In the genomic region with DNA sequence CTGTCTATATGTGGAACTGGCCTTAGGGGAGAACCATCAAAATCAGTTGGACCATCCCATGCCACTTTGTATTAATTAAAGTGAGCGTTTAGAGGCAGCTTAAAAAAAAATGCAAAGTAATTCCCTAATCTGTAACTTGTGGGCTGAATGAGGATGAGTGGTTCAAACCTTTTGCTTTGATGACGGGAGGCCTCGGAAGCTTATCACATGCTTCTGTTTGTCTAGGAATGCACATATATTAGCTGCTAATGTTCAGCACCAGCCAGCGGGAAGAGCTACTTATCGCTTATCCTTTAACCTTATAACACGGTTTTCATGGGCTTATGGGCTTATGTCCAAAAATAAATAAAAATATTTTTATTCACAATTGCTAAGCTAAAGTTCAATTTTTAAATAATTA, we compare ENCODE assay signal across 28 mouse cellular contexts. TPM values are rescaled to one million over a fixed set of nuclear protein-coding genes. Genes with fewer than 3 reads are reported as not detected.
DNase-seq lines count a peak whose midpoint lies in the region; ATAC-seq lines count a peak whose summit lies in the region.
"Had no signal": no experiment of that assay in that cellular context is flagged by ENCODE, and none has a peak within 500 bp of the region (broad histone marks: within the 10 kb centered on the region; RNA-seq: fewer than 3 reads in every experiment).

No protein-coding gene starts in this region.

- no peak for DNase-seq in midbrain, embryonic 10.5 days (ENCODE audit: low spot score)
- no peak for DNase-seq in urinary bladder, postnatal 25 days (ENCODE audit: low spot score)
- DNase-seq in ovary, postnatal 10 days (ENCODE audit: low spot score), result no peak
- DNase-seq in heart, postnatal 14 days, result no peak
- DNase-seq: adrenal gland, adult 2 months; adrenal gland, postnatal 14 days; adrenal gland, postnatal 36 days; cerebellum, adult 11 months; cerebellum, adult 18-20 months; cerebellum, adult 8-10 months; cerebellum, adult 9-11 months; cerebellum, postnatal 14 days; cerebellum, postnatal 36 days; embryo, embryonic 11 days had no signal

- intact Hi-C loops in heart, postnatal 14 days (cut with DNase I), result no loop called here

- H3K9ac ChIP-seq in midbrain, embryonic 12.5 days (replicated peaks), result no peak overlapping the region
- no peak overlapping the region for H3K9ac ChIP-seq in midbrain, embryonic 13.5 days (replicated peaks)
- H3K9ac ChIP-seq in midbrain, embryonic 15.5 days, result no peak overlapping the region
- H3K9ac ChIP-seq: embryonic facial prominence, embryonic 13.5 days; embryonic facial prominence, embryonic 15.5 days; forebrain, embryonic 12.5 days had no signal

- WGBS in midbrain, embryonic 12.5 days, result 46% methylated on average over 6 of the region's 6 CpGs
- 71% methylated on average over 6 of the region's 6 CpGs for WGBS in midbrain, embryonic 10.5 days
- WGBS in midbrain, embryonic 13.5 days, result 43% methylated on average over 6 of the region's 6 CpGs
- 41% methylated on average over 6 of the region's 6 CpGs for WGBS in midbrain, embryonic 15.5 days

- no peak overlapping the region for H3K4me2 ChIP-seq in midbrain, embryonic 12.5 days (replicated peaks)
- no peak overlapping the region for H3K4me2 ChIP-seq in midbrain, embryonic 13.5 days (replicated peaks)
- H3K4me2 ChIP-seq in midbrain, embryonic 15.5 days, result no peak overlapping the region
- H3K4me2 ChIP-seq: embryonic facial prominence, embryonic 13.5 days; embryonic facial prominence, embryonic 15.5 days; forebrain, embryonic 12.5 days had no signal

- H3K36me3 ChIP-seq in midbrain, embryonic 12.5 days, result no peaks in the 10 kb centered on the region
- no peaks in the 10 kb centered on the region for H3K36me3 ChIP-seq in midbrain, embryonic 10.5 days
- H3K36me3 ChIP-seq in midbrain, embryonic 13.5 days, result no peaks in the 10 kb centered on the region
- no peaks in the 10 kb centered on the region for H3K36me3 ChIP-seq in midbrain, embryonic 15.5 days (replicated peaks)
- H3K36me3 ChIP-seq: embryonic facial prominence, embryonic 13.5 days; embryonic facial prominence, embryonic 15.5 days; forebrain, embryonic 10.5 days; forebrain, embryonic 12.5 days had no signal

- H3K4me1 ChIP-seq in midbrain, embryonic 12.5 days, result no peaks in the 10 kb centered on the region
- no peaks in the 10 kb centered on the region for H3K4me1 ChIP-seq in midbrain, embryonic 10.5 days
- H3K4me1 ChIP-seq in midbrain, embryonic 13.5 days (replicated peaks), result no peaks in the 10 kb centered on the region
- no peaks in the 10 kb centered on the region for H3K4me1 ChIP-seq in midbrain, embryonic 15.5 days
- H3K4me1 ChIP-seq: embryonic facial prominence, embryonic 13.5 days; embryonic facial prominence, embryonic 15.5 days; forebrain, embryonic 10.5 days; forebrain, embryonic 12.5 days had no signal

- ATAC-seq in midbrain, embryonic 12.5 days (ENCODE audit: low FRiP score, low read depth), result 0 out of 2 replicates have a peak, but pooled peaks have one; percentile 44
- peak; percentile 79; the same call in 1 of the 2 replicates for ATAC-seq in midbrain, embryonic 13.5 days
- ATAC-seq in midbrain, embryonic 15.5 days (replicated peaks), result peak; percentile 72
- ATAC-seq: forebrain, embryonic 14.5 days; forebrain, embryonic 16.5 days had no signal

- no peaks in the 10 kb centered on the region for H3K27me3 ChIP-seq in midbrain, embryonic 12.5 days
- no peaks in the 10 kb centered on the region for H3K27me3 ChIP-seq in midbrain, embryonic 10.5 days (ENCODE audit: low read depth, poor library complexity, severe bottlenecking)
- no peaks in the 10 kb centered on the region for H3K27me3 ChIP-seq in midbrain, embryonic 13.5 days
- H3K27me3 ChIP-seq in midbrain, embryonic 15.5 days (replicated peaks), result no peaks in the 10 kb centered on the region
- H3K27me3 ChIP-seq: embryonic facial prominence, embryonic 13.5 days; embryonic facial prominence, embryonic 15.5 days; forebrain, embryonic 12.5 days had no signal

- H3K9me3 ChIP-seq in midbrain, embryonic 12.5 days, result no peaks in the 10 kb centered on the region
- H3K9me3 ChIP-seq in midbrain, embryonic 10.5 days (replicated peaks), result no peaks in the 10 kb centered on the region
- H3K9me3 ChIP-seq in midbrain, embryonic 13.5 days, result no peaks in the 10 kb centered on the region
- no peaks in the 10 kb centered on the region for H3K9me3 ChIP-seq in midbrain, embryonic 15.5 days
- H3K9me3 ChIP-seq: embryonic facial prominence, embryonic 13.5 days; embryonic facial prominence, embryonic 15.5 days; forebrain, embryonic 10.5 days; forebrain, embryonic 12.5 days had no signal

- no peak overlapping the region for H3K4me3 ChIP-seq in midbrain, embryonic 12.5 days
- H3K4me3 ChIP-seq in midbrain, embryonic 10.5 days, result no peak overlapping the region
- H3K4me3 ChIP-seq in midbrain, embryonic 13.5 days (replicated peaks), result no peak overlapping the region
- no peak overlapping the region for H3K4me3 ChIP-seq in midbrain, embryonic 15.5 days
- H3K4me3 ChIP-seq: embryonic facial prominence, embryonic 13.5 days; embryonic facial prominence, embryonic 15.5 days; erythroblast, embryonic 14.5 days; forebrain, embryonic 10.5 days; forebrain, embryonic 12.5 days had no signal

- H3K27ac ChIP-seq in midbrain, embryonic 12.5 days (replicated peaks), result no peak overlapping the region
- no peak overlapping the region for H3K27ac ChIP-seq in midbrain, embryonic 10.5 days (replicated peaks)
- H3K27ac ChIP-seq in midbrain, embryonic 13.5 days, result no peak overlapping the region
- H3K27ac ChIP-seq in midbrain, embryonic 15.5 days, result no peak overlapping the region
- H3K27ac ChIP-seq: embryonic facial prominence, embryonic 13.5 days; embryonic facial prominence, embryonic 15.5 days; forebrain, embryonic 10.5 days; forebrain, embryonic 12.5 days had no signal

RNA-seq across cellular contexts. Expression of a gene that starts 15.6 kb away (rescaled TPM):
- 3.2 and 3.4 TPM in 2 replicates for polyA plus RNA-seq in midbrain, embryonic 12.5 days (2016; fragmentation: Nextera tagmentation; extraction: Ambion mirVana)
- 0.56 and 1.4 TPM in 2 replicates for polyA plus RNA-seq in midbrain, embryonic 10.5 days (2016; fragmentation: Nextera tagmentation; extraction: Ambion mirVana)
- polyA plus RNA-seq in midbrain, embryonic 13.5 days (2015; fragmentation: Nextera tagmentation; extraction: Ambion mirVana), result 9.0 and 11.4 TPM in 2 replicates
- polyA plus RNA-seq in midbrain, embryonic 15.5 days (2015; fragmentation: Nextera tagmentation; extraction: Ambion mirVana), result 14.9 and 20.8 TPM in 2 replicates
- not detected for total RNA-seq in heart, postnatal 14 days (2021)
- total RNA-seq: adrenal gland, postnatal 14 days; adrenal gland, postnatal 36 days; common myeloid progenitor, adult 5-6 weeks; ES-E14; MEL had no signal
- polyA plus RNA-seq: erythroblast, embryonic 14.5 days had no signal

RNA-seq across cellular contexts. Expression of a gene that starts 16.5 kb away (rescaled TPM):
- polyA plus RNA-seq in midbrain, embryonic 12.5 days (2016; fragmentation: Nextera tagmentation; extraction: Ambion mirVana), result 1.9 and 2.7 TPM in 2 replicates
- 0.37 and 0.97 TPM in 2 replicates for polyA plus RNA-seq in midbrain, embryonic 10.5 days (2016; fragmentation: Nextera tagmentation; extraction: Ambion mirVana)
- polyA plus RNA-seq in midbrain, embryonic 13.5 days (2015; fragmentation: Nextera tagmentation; extraction: Ambion mirVana), result 6.8 and 8.7 TPM in 2 replicates
- polyA plus RNA-seq in midbrain, embryonic 15.5 days (2015; fragmentation: Nextera tagmentation; extraction: Ambion mirVana), result 13.1 and 17.1 TPM in 2 replicates
- total RNA-seq in heart, postnatal 14 days (2021), result not detected
- total RNA-seq: common myeloid progenitor, adult 5-6 weeks; MEL had no signal
- polyA plus RNA-seq: C2C12; erythroblast, embryonic 14.5 days had no signal
